Mouse (Mus musculus) spleen, postnatal 14 days (tissue): Measurements from ENCODE around the gene Sema4b.

Experiments used
- DNase-seq, 2 experiments: peaks; one replicate each; pipeline ENCODE4 v3.0.0; 2021 to 2022; ENCODE audit warnings: low spot score in 2 of 2

Sema4b gene

DNA sequence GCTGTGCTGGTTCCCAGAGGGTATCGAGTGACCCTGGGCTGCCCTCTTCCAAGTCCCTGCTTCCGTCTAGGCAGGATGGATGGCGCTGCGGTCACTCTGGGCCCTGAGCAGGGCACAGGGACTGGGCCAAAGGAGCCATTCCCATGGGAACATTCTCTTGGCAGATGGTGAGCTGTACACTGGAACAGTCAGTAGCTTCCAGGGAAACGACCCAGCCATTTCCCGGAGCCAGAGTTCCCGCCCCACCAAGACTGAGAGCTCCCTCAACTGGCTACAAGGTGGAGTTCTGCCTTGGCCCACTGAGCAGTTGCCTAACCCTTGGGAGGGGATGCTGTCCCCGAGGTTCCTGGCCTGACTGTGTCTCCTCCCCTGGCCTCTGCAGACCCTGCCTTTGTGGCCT, 29.9 kb downstream of the Sema4b start:
- DNase-seq = no peak

DNA sequence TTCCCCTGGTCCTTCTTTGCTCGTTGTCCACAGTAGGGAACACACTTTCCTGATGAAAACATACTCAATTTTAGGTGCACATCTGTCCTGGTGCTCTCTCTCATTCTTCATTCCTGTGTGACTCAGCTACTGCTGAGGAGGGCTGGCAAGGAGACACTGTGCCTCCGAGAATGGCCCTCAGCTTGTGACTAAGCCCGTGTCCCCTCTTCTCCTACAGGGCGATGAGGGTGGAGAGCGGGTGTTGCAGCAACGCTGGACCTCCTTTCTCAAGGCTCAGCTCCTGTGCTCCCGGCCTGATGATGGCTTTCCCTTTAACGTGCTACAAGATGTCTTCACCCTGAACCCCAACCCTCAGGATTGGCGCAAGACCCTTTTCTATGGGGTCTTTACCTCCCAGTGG, 32.0 kb downstream of the Sema4b start:
- peak in 1 of 2 experiments; percentile 4 for DNase-seq

DNA sequence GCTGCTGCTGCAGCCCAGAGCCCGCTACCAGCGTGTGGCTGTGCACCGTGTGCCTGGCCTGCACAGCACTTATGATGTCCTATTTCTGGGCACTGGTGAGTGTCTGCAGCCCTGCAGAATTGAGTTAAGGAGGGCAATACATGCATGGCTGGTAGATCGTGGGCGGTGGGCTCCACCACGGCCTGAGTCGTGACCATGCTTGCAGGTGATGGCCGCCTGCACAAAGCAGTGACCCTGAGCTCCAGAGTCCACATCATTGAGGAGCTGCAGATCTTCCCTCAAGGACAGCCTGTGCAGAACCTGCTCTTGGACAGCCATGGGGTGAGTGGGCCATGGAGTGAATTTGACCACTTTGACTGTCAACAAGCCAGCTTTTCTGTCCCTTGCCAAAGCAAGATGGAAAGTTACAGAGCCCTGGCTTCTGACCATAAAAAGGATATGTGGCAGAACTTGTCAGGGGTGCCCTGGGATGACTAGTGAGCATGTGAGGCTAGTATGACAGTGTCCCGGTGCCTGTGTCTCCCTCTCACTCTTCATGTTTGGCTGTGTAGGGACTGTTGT, 33.7 kb downstream of the Sema4b start:
- DNase-seq = no peak

DNA sequence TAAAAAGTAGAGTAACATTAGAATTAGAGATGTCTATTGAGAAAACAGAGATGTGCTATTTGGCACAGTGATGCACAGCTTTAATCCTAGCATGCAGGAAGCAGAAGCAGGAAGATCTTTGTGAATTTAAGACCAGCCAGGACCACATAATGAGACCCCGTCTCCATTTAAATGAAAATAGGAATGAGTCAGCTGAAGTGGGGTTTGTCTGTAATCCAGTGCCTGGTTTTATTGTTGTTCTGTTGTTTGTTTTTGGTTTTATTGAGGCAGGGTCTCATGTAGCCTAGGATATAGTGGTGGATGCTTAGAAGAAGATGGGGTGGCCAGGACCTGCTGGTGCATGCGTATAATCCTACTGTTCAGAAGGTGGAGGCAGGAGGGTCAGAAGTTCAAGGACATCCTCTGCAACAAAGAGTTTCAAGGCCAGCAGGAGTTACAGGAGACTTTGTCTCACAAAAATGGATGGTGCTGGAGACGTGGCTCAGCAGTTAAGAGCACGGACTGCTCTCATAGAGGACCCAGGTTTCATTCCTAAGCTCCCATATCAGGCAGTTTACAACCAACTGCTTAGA, 34.6 kb downstream of the Sema4b start:
- no peak for DNase-seq

DNA sequence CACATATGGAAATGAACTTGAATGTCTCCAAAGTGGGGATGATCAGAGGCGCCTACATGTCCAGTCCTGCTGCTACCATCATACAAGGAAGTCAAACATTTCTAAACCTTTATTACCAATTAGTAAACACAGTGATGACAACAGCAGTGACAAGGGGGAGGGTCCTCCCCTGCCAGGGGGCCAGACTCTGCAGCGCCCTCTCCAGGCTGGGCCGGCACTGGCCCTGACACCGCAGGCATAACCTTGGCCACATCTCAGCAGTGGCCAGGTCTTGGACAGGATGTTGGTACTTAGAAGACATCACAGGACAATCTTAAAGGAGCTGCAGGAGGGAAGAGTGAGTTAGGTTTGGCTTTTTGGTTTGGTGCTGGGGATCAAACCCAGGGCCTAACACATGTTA, 40.4 kb downstream of the Sema4b start:
- no peak for DNase-seq

DNA sequence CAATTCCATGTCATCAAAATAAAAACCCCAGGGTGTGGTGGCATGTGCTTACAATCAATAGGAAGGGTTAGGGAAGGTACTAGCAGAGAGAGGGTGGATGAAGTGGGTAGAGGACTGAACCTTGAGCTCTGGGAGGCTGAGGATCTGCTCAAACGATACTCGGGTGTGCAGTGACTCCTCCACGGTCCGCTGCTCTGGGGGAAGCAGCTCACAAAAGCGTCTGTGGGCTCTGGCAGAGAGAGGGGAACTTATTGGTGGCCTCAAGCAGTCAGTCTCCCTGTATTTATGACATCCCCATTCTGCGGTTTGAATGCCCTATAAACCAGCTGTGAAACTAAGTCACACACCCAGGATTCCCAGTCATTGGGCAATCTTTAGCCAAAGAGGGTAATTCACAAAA, 43.6 kb downstream of the Sema4b start:
- no peak for DNase-seq

DNA sequence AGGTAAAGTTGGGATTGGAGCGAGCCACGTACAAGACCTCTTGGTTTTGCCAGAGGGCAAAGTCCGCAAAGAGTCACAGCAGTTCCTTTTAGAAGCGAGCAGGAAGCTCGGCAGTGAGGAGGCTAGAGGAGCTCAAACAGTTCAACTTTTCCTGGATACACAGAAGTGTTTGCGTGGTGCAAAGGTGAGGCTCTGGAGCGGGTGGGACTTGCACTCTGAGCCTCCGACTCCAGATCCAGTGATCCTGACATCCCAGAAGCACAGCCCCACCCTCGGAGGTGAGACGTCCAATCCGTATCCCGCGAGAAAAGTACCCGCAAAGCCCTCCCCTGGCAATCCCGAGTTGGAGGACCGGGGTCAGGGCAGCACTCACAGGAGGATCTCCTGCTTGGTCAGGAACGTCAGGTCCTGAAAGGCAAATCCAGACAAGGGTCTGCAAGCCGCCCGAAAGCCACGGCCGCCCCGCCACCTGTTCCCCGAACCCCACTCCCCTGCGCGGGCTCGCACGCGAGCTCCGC, 45.4 kb downstream of the Sema4b start:
- DNase-seq = no peak

DNA sequence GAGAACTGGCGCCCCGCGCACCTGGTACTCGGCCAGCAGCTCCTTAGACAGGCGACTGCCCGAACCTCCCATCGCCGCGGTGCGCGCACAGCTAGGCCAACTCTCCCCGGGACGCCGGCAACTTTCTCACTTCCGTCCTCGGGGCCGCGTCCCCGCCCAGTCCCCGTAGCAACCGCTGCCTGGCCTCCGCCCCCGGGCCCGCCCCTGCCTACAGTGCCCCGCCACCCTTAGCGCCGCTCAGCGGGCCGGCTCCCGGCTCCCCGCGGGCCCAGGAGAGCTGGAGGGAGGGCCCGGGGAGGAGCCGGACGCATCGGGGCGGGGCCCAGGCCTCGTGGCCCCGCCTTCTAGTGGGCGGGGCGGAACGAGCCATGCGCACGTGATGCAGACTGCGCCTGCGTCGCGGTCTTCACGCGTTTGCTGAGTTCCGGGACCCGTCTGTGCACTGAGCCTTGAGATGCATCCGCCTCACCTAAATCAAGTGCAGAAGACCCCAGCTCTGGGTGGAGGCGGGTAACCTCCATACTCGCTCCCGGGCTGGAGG, 45.9 kb downstream of the Sema4b start, which contains the start of the genes Cib1 and Gdpgp1:
Cib1 (minus strand) TSS at position 325 of the 541 bp plus-strand sequence.
Gdpgp1 (plus strand) TSS at position 377 of the 541 bp plus-strand sequence.
- peak; percentile 98 for DNase-seq

DNA sequence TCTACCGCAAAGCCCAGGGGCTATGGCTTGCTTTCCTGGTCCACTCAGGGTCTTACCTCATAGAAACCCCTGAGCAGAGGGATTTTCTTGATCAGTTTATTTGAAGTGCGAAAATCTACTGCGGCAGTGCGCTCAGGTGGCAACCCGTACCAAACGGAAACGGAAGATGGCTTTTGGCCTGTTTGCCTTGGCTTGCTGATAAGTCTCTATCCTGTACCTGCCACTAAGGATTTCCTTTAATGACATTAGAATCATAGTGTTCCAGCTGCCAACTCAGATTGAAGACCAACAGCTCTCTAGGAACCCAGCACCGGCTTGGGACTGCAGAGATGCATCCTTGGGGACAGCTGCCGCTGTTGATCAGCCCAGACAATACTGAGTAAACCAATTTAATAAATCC, 47.2 kb downstream of the Sema4b start:
- DNase-seq = no peak

DNA sequence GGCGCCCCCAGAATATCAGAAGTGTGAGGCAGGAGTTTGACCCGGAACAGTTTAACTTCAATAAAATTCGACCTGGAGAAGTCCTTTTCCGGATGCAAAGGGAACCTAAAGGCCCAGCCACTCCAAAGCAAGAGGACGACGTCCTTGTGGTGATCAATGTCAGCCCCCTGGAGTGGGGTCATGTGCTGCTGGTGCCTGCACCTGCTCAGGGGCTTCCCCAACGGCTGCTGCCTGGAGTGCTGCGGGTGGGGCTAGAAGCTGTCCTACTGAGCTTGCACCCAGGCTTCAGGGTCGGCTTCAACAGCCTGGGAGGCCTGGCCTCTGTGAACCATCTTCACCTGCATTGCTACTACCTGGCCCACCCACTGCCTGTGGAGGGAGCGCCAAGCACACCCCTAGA, 51.9 kb downstream of the Sema4b start:
- DNase-seq = no peak

DNA sequence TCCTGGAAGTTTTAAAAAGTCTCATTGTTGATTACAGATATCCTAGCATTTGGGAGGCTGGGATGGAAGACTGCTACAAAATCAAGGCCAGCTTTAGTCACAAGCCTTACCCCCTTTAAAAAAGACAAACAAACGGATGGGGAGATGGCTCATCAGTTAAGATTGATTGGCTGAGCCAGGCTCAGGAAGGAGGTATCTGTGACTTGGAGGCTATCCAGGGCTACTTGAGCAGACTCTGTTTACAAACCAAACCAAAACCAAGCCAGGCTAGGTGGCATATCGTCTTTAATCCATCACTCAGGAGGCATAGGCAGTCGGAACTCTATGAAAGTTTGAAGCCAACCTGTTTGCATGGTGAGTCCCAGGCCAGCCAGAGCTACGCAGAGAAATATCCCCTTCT, 55.0 kb downstream of the Sema4b start:
- DNase-seq = no peak

DNA sequence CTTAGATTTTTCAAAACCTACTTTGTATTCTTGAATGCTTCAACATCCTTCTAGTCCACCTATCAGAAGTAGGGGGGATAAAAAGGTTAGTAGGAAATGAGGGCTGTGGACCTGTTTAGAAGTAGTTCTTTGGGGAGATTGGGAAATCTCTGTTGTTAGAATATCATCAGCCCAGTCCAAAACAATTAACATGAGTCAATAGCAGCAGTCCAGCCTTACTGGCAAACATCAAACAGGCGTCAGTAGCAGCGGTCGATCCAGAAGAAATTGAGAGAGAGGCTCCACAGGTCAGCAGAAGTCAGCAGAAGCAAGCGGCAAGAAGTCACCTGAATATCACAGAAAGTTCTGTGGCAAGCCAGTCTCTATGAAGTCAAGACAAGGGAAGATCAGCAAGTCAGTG, 58.2 kb downstream of the Sema4b start:
- DNase-seq = no peak

DNA sequence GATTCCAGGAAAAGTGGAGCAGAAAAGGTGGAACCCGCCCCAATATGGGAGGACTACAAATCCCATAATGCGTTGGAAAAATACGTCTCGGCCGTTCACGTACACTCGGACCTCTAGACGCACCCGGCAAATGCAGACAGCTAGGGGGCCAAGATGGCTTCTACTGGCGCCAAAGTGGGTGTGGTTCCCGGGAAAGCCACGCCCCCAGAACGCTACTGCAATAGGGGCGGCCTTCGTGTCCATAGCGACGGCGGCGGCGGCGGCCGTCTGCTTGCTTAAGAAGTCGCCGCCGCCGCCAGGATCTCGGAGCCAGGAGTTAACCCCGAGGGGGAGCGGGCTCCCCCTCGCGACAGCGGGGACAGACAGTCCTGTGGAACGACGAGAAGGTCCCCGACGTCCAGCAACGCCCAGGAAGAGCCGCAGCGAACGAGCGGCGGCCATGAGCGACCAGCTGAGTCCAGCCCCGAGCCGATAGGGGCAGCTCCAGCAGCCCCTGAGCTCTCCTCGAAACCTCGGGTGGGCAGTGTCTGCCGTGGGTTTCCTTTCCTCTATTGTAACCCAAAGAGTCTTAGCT, 59.6 kb downstream of the Sema4b start, which contains the start of gene Ttll13:
Ttll13 (plus strand) TSS at position 229 of the 574 bp plus-strand sequence.
- DNase-seq = peak; percentile 96

DNA sequence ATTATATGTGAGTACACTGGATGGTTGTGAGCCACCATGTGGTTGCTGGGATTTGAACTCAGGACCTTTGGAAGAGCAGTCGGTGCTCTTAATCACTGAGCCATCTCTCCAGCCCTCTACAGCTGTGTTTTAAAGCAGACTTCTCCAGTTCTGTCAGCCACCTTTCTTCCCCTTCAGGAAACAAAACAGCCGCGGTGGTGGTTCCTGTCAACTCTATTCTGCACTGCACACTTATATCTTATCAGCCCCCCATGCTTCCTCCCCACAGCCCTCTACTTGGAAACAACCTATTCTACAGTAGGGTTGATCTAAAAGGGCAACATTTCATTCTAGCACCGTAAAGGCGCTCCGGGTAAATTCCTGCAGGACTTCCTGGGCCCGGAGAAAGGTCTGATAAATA, 60.2 kb downstream of the Sema4b start:
- no peak for DNase-seq

DNA sequence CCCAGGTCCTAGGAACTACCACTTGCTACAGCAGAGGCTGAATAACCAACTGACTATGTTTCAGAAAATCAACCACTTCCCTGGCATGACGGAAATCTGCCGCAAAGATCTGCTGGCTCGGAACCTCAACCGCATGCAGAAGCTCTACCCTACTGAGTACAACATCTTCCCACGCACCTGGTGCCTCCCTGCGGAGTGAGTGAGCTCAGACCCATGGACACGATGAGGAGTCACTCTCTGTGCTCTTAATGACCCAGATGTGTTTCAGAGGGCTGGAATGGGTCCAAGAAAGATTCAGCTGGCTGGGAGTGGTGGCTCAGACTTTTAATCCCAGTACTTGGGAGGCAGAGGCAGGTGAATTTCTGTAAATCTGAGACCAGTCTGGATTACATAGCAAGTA, 65.8 kb downstream of the Sema4b start:
- no peak for DNase-seq

DNA sequence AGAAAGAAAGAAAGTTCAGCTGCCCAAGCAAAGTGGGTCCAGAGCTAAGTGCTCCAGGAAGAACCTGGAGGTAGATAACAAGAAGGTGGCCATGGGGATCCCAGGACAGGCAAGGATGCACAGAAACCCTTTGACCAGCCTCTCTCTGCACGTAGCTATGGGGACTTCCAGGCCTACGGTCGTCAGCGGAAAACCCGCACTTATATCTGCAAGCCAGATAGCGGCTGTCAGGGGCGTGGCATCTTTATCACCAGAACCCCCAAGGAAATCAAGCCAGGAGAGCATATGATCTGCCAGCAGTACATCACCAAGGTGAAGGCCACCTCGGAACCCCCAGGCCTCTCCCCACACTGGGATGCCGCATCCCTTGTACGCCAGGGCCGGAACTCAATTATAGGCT, 66.2 kb downstream of the Sema4b start:
- no peak for DNase-seq

DNA sequence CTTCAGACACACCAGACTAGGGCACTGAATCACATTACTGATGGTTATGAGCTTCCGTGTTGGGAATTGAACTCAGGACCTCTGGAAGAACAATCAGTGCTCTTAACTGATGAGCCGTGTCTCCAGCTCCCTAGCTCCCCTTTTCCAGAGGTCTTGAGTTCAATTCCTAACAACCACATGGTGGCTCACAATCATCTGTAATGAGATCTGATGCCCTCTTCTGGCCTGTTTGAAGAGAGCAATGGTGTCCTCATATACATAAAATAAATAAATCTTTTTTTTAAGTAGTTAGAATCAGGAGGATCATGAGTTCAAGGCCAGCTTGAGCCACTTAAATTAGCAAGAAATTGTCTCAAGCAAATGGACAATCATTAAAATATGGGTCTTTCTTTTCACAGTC, 69.3 kb downstream of the Sema4b start:
- no peak for DNase-seq

DNA sequence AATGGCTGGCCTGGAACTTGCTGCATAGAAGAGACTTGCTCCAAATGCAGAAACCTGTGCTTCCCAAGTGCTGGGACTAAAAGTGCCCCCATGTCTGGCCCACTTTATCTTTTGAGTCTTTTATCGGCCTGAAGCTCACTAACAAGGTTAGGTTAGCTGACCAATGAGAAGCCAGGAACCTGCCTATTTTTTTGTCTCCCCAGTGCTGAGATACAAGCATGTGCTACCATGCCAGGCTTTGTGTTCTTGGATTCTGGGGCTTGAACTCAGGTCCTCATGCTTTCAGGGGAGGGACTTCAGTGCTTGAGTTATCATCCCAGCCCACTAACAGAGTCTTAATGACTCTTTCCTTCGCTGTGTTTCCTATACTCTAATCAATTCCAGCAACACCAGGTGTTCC, 71.1 kb downstream of the Sema4b start:
- DNase-seq = no peak

DNA sequence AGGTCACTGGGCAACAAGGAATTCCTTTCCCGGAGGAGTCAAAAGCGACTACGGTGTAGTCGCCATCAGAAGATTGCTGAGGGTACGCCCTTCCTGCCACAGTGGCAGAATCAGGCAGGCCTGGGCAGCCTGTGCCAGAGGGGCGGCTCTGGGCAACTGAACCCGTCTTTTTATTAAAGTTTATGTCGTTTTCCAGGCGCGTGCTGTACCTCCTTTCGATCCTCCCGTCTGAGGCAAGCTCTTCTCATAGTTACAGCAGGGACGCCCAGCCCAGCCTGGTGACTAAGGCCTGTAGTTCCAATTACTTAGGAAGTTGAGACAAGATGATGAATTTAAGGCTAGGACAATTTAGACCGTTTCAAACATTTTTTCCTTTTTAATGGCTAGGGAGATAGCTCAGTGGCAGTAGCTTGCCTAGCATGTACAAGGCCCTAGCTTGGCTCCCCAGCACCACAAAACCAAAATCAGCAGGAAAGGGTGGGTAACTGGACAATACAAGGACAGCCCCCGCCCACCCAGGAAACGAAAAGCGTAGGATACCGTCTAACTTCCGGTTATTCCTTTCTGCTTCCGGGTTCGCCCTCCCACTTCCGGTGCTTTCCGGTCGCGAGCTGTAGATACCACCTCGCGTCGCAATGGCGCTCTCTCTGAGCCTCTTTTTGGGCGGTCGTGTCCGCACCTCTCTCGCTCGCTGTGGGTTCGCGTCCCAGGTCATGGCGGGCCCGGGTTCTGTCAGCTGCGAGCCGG, 74.2 kb downstream of the Sema4b start, which contains the start of gene Ngrn:
Ngrn (plus strand) TSS at position 591 of the 747 bp plus-strand sequence.
- peak; percentile 62 to 76 for DNase-seq

DNA sequence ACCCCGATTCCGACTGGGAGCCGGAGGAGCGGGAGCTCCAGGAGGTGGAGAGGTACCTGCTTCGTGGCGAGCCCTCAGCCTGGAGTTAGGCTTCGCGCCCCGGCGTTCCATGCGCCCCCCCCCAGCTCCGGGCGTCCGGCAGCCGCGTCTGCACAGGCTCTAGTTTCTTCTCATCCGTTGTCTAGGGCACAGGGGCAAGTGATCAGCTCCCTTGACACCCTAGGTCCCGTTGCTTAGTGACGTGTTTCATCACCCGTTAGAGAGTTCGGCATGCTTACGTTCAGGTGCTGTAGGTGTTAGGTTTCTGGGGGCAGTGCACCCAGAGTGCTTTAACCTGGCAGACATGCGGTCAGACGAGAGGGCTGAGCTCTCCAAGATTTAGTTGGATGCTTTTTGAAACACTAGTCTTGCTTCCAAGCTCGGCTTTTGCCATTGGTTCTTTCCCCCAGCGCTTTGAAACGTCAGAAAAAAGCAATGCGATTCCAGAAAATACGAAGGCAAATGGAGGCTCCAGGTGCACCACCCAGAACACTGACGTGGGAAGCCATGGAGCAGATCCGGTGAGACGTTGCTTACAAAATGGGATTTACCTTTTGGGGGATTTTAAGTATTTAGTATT, 74.8 kb downstream of the Sema4b start:
- no peak for DNase-seq

DNA sequence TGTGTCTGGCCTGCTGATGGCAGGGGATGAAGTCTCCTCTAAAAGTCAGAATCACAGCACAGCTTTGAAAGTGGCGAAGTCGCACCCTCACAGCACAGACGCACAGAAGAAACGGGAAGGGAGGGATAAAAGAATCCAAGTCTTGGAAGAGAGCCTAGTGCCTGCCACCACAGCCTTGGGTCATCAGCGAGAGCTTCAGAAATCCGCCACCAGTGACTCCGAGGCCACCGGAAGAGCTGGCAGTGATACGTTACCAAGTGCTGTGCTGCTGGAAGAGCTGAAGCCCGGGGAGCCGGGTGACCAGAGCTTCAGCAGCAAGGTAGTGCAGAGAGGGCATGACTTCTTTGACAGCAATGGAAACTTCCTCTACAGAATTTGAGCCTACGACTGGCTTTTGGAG, 78.0 kb downstream of the Sema4b start:
- DNase-seq = no peak

DNA sequence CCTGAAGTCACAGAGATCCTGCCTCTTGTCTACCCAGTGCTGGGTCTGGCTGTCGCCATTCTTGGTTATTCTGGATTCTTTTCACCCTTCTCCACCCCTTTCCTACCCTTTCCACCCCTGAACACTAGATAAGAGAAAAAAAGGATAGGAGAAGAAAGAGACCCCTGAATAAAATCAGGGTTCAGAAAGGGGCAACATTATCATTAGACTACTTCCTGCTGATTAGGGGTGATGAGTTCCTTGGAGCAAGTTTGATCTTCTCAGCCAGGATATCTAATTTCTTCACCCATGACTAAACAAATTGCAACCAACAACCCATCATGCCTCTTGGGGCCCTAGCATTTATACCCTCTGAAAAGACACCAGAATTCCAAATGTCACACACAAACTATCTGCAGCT, 81.1 kb downstream of the Sema4b start:
- DNase-seq = no peak
